Mouse (Mus musculus): ENCODE data around the gene Sptbn1.
A peak's percentile ranks its signal among the peaks of the same experiment; 100 is the strongest.

Sptbn1 gene

GRCm38 (mm10) chr11:30166551-30166922 is 101.4 kb downstream of the Sptbn1 start:
- no peak for DNase-seq (ENCODE audit: low spot score)

DNA sequence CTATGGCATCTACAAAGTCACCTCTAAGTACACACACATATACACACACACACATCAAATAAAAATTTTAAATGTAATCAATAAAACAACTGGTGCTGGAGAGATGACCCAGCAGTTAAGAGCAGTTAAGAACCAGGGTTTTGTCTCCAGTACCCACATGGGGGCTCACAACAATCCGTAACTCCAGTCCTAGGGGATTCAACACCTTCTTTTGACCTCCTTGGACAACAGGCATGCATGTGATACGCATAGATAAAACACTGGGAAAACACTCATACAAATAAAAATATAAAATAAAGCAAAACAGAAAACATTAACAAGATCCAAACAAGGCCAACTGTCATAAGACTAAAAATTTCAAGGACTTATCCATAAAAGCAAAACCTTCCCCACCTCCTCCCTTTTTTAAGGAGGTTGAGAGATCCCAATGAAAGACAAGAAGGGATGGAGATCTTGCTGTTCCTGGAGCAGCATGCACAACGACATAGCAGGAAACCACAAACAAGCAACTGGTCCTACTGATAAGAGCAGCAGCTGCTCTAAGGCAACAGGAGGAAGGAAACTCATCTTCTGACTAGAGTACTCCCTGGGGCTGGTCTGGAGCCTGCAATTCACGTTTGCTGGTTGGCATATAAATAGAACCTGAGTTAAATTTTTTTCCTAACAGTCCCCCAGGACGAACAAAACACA is 102.0 kb downstream of the Sptbn1 start:
- DNase-seq (ENCODE audit: low spot score): peak; percentile 68

DNA sequence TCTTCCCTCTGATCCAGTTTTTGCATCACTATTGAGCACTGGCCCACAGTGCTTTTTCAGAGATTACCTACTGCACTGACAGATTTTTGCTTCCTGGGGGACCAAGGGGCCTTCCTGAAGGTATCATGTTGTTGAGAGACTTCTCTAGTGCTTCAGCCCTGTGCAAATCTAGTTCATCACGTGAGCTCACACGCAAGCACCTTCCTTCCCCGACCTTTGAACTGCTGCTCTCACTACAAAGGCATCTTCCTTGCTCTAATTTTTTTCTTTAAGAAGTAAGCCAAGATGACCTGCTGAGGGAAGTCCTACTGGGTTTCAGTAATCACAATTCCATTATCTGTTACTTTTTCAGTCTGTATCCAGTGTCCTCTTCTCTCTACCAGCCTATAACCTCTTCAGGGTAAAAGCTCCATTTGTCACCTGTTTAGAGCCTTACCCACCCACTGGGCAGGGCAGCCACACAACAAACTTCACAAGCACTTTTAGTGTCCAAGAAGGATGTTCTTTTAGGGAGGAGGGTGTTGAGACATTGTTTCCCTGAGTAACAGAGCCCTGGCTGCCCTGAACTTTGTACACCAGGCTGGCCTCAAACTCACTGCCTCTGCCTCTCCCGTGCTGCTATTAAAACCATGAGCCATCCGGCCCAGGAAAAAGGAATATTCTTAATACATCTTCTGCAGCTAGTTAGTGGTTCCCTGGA is 103.3 kb downstream of the Sptbn1 start:
- no peak for DNase-seq (ENCODE audit: low spot score)

DNA sequence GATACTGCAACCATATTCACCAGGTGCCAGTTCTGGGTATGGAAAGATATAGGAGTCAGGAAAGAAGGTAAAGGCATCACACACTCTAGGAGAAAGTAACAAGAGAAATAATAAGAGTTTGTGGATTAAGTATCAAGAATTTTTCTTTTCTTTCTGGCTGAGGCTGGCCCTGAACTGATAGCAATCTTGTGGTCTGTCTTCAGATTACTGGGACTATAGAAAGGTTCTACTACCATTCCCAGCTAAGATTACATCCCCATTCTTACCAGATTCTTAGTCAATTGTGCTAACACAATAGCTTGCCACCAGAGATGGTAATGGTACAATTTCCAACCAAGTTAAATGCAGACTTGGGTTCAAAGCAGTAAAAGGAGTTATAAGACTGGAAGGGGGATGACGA is 104.1 kb downstream of the Sptbn1 start:
- no peak for DNase-seq (ENCODE audit: low spot score)

- no peak for DNase-seq (ENCODE audit: low spot score)
Observed at GRCm38 (mm10) chr11:30163081-30163480, 104.9 kb downstream of the Sptbn1 start.

DNA sequence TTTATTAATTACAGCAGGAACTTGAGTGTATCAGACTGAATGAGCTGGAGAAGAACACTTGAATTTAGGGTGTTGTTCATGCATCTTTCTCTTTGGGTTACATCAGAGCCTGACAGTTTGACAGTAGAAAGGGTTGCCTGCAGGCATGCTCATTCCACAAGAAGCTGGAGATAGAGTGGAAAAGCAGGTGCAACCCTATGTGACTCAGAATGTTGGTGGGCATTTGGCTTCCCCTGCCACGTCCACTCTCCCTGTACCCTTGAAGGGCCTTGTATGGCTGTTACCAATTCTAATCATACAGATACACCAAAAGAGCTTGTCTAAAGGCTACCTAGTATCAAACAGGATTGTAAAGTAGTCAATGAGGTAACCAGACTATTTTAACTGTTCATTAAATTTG is 106.2 kb downstream of the Sptbn1 start:
- DNase-seq (ENCODE audit: low spot score): no peak

GRCm38 (mm10) chr11:30161173-30161650 is 106.8 kb downstream of the Sptbn1 start:
- peak; percentile 92 for DNase-seq (ENCODE audit: low spot score)

DNA sequence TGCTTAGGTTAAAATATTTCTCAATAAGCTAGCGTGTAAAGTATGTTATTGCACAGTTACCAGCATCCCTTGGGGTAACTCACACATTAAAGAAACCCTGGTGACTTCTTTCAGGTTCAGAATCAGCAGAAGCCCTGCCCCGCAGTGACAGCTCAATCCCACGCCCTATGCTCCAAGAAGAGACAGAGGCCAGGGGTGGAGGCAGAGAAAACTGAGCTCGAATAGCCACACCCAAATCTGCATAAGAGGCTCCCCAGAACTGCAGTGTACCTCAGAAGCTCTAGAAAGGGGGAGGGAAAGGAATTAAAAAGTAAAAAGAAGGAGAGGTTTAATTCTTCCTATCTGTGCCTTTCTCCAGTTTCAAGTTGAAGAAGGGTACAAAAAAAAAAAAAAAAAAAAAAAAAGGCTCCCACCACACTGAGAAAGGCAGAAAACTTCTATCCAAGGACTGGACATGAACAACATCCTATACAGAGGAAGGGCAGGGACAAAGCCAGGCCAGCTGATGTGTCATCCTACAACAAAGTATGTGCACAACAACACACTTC is 107.3 kb downstream of the Sptbn1 start:
- DNase-seq (ENCODE audit: low spot score): peak; percentile 42

GRCm38 (mm10) chr11:30159545-30160255 is 108.3 kb downstream of the Sptbn1 start:
- DNase-seq (ENCODE audit: low spot score): no peak

DNA sequence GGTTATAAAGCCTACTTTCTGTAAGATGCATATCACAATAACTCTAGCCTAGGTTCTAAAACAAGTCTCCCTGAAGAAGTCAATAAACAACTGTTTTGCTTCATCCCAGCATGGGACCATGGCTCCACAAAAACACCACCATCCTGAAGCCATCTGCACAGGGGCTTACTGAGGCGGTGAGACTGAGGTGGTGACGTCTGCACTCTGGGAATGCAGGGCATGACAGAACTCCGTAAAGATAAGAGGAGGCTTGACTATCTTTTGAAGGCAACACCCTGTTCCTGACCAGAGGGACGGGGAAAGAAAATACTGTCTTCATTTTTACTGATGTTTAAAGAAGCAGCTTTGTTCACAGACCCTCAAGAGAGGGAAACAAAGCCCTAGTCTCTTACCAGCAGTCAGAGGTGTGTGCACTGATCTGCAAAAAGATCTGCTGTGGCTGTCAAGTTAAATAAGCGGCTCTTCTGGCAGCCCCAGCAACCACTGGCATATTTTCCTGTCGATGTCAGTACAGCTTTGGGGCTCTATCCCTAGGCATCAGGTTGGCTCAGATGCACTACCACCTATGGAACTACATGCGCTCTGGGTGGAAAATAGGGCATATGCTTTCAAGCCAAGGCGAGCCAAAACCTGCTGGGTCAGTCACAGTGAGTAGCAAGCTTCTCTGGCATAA is 109.8 kb downstream of the Sptbn1 start:
- no peak for DNase-seq (ENCODE audit: low spot score)

GRCm38 (mm10) chr11:30155887-30156286 is 112.1 kb downstream of the Sptbn1 start:
- DNase-seq (ENCODE audit: low spot score): no peak

DNA sequence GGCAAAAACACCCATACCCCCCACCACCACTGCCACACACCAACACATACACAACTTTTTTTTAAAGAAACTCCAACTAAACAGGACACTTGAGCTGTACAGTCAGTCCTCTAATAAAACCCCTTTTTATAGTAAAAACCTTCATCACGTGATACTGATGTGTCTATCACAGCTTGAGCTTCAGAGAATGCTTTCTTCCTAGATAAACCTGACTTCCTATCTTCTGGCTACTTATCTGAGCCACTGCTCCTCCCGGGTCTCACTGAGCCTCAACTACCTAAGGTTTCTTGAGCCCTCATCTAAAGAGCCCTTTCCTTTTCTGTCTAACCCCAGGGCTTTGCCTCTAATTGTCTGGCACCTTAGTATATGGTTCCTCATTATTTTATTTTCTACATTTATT is 113.0 kb downstream of the Sptbn1 start:
- no peak for DNase-seq (ENCODE audit: low spot score)

- DNase-seq (ENCODE audit: low spot score): no peak
Observed at GRCm38 (mm10) chr11:30148888-30149287, 119.1 kb downstream of the Sptbn1 start.

DNA sequence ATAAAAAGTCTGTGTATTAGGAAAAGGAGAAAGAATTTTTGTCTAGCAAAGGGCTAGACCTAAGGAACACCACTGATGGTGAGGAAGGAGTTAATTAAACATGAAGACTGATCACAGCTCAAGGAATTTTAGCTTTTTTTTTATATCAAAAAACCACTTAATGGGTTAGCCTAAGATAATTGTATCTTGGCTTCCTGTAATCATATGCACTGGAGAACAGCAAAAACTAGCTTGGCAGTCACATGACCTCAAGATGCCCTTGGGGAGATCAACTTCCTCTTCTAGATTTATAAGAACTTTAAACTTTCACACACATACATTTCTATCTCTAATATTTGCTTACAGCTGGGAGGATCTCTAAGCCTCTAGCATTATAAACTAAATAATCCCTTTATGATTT is 119.6 kb downstream of the Sptbn1 start:
- DNase-seq (ENCODE audit: low spot score): no peak

GRCm38 (mm10) chr11:30147882-30148281 is 120.1 kb downstream of the Sptbn1 start:
- no peak for DNase-seq (ENCODE audit: low spot score)

DNA sequence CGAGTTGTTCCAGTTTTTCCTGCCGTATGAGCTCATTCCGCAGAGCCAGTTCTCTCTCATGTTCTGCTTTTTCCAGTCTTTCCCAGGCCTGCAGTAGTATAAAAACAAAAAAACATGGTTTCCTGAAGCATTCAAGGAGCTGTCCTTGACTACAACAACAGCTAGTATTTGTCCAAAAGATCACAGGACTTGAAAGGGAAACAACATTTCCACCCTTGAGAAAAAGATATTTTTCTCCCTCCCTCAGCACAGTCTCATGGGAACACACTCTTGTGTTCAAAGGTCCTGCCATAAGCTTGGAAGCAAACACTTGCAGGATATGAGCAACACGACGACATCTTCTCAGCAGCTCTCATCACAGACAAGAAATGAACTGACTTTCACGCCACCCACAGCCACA is 124.9 kb downstream of the Sptbn1 start:
- no peak for DNase-seq (ENCODE audit: low spot score)

DNA sequence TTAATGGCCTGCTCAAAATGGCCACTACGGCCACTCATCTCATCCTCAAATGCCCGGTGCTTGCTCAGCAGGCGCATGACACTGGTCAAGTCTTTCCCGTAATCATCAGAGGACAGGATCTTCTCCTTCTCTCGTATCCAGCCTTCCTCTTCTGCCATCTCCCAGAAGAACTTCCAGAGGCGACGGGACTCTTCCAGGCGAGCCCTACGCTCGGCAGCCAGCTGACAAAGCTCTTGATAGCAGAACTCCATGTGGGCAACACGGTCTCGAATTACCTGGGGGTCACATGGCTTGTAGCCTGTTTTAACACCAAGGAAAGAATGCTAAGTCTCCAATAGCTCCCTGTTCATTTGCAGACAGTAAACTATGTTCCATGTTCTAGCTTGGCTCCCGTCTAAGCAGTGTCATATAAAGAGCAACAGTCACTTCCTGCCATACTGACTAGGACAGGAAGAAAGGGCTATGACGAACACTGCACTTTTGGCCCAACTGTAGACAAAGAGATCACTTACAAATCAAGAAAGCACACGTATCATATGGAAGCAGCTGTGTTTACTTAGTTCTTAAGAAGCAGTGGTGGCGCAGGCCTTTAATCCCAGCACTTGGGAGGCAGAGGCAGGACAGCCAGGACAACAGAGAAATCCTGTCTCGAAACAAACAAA is 128.7 kb downstream of the Sptbn1 start:
- DNase-seq (ENCODE audit: low spot score): no peak

DNA sequence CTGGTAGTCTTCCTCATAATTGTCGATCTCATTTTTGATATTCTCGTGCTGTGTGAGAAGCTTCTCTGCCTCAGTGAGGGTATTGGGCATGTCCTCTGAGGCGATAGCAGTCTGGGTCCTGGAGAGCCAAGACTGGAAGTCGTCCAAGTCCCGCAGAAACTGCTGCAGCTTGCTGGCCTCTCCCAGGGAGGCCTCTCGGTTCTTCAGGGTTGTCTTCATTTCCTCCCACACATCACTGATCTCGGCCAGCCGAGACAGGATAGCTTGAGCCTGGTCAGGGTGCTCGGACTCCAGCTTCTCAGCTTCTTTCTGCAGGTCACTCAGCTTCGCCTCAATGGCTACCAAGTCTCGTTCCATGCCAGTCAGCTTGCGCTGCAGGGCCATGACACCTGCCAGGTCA is 130.9 kb downstream of the Sptbn1 start:
- DNase-seq (ENCODE audit: low spot score): no peak

GRCm38 (mm10) chr11:30134058-30134457 is 133.9 kb downstream of the Sptbn1 start:
- no peak for DNase-seq (ENCODE audit: low spot score)

DNA sequence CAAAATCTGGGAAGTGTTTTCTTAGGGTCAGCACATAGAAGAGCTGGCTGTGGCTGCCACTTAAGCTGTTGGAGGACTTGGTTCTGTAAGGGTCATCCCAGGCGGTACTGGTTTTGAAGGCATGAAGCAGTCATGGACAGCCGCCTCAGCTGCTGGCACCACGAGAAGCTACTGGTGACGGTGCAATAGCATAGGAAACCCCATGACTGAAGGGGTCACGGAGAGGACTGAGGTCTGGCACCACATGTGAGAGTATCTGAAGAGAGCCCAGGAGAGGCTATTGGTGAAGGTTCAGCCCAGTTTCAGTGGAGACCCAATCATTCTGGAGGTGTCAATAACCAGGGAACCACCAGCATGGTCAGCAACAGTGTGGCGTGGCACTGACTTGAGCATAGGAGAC is 135.4 kb downstream of the Sptbn1 start:
- DNase-seq (ENCODE audit: low spot score): no peak

DNA sequence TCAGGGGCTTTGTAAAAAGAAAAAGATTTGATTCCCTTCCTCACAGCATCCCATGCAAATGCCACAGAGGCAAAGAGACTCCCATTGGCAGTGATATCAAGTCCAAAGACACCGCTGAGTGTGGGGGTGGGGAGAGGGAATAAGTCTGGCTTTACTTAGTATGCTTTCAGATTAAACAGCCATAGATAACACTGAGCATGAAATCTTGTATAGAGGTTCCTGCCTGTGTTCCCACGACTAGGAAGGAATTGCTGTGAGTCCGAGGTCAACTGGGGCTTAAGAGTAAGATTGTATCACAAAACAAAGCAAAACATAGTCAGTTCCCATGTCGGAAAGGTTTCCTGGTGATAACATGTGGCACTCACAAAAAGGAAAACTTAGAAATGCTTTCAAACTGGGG is 136.3 kb downstream of the Sptbn1 start:
- no peak for DNase-seq (ENCODE audit: low spot score)

DNA sequence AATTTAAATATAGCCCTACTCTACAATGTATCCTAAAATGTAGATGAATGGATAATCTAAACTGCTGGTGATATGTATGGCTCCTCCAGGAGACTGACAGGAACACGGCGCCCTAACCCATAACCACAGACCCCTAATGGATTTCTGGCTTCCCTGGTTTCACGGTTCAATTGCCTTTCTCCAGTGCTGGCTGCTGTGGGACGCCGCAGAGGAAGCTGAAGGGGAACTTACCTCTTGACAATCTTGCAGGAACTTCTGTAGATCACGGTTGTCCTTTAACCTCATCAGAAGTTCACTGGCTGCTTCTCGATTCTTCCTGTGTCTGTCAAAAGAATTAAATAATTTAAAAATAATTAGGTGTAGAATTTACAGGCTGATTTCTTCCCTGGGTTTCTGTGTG is 138.6 kb downstream of the Sptbn1 start:
- no peak for DNase-seq (ENCODE audit: low spot score)
